Mouse (Mus musculus): ENCODE data around the gene Haus4. TPM values are rescaled to one million over a fixed set of nuclear protein-coding genes. Genes with fewer than 3 reads are reported as not detected.

Gene Haus4
- total RNA-seq (2015) = 43.9 and 48.7 TPM in 2 replicates
- 50.6 and 51.6 TPM in 2 replicates for total RNA-seq (2017)

DNA sequence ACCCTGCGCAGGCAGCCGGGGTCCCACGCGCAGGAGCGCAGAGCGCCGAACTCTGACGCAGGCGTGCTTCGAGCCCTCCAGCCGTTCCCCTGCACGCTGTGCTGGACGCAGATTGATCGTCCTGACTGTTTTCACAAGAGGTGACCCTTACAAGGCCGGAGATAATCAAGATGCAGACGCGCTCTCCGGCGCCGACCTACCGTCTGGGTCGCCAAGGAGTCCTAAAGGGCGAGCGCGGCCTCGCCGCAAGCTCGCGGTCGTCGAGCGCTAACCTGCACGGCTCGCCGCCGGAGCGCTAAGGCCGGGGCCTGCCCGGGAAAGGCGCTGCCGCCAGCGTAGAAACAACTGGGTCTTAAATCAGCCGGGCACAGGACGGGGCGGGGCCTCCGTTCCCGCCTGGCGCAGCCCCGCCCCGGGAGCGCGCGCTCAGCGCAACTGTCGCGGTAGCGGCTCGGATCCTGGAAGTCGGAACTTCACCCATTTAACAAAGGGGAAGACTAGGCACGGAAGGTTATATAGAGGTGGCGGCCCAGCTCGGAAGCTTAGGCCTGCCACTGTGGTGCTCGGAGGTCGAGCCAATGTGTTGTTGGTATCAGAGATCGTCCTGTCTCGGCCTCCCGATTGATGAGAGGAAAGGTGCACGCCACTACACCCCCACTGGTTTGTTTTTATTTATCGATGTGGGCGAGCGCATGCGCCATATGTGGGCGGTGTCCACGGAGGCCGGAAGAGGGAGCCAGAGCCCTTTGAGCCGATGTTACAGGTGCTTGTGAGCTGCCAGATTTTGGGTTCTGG lies at the start of gene Haus4:
Gene Haus4 (minus strand): TSS at position 642 of the 795 bp plus-strand sequence.
- ATAC-seq (ENCODE audit: poor library complexity, severe bottlenecking) = peak; percentile 92

DNA sequence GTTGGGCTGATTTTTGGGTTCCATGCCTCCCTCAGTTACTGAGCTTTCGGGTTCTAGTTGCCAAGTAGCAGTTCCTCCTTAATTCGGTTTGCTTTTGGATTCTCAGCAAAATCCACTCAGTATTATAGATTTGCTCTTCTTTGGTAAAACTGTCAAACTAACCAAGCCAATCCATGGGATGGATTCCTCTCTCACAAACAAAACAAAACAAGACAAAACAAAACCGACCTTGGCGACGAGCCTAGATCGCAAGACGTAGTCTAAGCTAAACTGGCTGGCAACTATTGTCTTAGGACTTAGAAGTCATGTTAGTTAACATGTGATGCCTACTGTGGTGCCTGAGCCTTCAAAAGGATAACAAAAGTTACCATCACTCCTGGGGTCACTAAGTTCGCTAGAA lies 49.3 kb upstream of the Haus4 start:
- ATAC-seq (ENCODE audit: poor library complexity, severe bottlenecking) = no peak

- peak; percentile 99 for ATAC-seq (ENCODE audit: poor library complexity, severe bottlenecking)
These were observed 48.7 kb upstream of the Haus4 start for GRCm38 (mm10) chr14:54603038-54603654.

- ATAC-seq (ENCODE audit: poor library complexity, severe bottlenecking) = no peak
These were observed 48.2 kb upstream of the Haus4 start for GRCm38 (mm10) chr14:54602613-54603012.

DNA sequence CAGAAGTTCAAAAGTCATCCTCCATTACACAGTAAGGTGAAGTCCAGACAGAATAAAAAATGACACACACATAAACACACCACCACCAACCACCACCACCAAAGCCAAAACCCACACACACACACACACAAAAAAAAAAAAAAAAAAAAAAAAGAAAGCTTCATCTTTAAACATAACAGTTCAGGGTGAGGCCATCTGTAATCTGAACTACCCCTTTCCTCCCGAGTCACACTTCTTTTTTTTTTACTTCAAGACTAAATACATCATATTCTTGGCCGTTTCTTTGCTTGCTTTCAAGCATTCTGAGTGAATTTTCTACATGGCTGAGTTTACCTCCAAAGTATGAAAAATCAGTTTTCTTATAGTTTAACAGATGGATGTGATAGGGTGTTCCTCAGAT lies 47.2 kb upstream of the Haus4 start:
- ATAC-seq (ENCODE audit: poor library complexity, severe bottlenecking) = no peak

DNA sequence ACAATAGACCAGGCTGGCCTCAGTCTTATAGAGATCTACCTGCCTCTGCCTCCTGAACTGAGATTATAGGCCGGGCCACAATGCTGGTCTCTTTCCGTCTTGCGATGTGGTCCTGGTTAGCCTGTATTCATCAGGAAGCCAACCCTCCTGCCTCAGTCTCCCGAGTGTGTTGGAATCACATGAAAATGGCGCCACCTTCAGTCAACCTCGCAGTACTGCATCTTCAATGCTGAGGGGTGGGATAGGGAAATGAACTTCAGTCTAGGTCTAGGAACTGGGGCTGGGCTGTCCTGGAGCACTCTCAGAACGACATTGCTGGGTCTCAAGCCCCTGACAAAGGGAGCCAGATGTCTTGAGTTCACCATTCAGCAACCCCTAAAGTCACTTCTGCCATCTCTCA lies 42.7 kb upstream of the Haus4 start:
- peak; percentile 76 for ATAC-seq (ENCODE audit: poor library complexity, severe bottlenecking)

- no peak for ATAC-seq (ENCODE audit: poor library complexity, severe bottlenecking)
These were observed 40.4 kb upstream of the Haus4 start for GRCm38 (mm10) chr14:54594631-54595414.

GRCm38 (mm10) chr14:54594055-54594454 lies 39.6 kb upstream of the Haus4 start:
- no peak for ATAC-seq (ENCODE audit: poor library complexity, severe bottlenecking)

- ATAC-seq (ENCODE audit: poor library complexity, severe bottlenecking) = no peak
These were observed 38.0 kb upstream of the Haus4 start for GRCm38 (mm10) chr14:54592319-54592934.

DNA sequence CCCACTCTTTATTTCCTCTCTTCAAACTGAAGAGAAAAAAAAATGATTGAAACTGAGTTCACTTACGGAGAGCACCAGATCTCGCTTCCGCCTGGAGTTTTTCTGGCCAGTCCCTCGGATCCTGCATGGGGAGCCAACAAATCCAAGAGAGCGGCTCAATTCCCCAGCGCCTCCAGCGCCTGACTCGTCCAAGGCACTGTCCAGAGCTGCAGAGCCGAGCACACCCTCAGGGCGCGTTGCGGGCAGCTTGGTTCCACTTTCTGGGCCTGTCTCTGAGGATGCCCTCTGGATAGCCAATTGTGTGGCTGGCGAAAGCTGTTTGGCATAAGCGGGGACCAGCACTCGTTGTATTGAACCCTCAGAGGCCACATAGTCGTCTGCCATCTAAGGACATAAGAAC lies 36.6 kb upstream of the Haus4 start:
- ATAC-seq (ENCODE audit: poor library complexity, severe bottlenecking) = no peak

DNA sequence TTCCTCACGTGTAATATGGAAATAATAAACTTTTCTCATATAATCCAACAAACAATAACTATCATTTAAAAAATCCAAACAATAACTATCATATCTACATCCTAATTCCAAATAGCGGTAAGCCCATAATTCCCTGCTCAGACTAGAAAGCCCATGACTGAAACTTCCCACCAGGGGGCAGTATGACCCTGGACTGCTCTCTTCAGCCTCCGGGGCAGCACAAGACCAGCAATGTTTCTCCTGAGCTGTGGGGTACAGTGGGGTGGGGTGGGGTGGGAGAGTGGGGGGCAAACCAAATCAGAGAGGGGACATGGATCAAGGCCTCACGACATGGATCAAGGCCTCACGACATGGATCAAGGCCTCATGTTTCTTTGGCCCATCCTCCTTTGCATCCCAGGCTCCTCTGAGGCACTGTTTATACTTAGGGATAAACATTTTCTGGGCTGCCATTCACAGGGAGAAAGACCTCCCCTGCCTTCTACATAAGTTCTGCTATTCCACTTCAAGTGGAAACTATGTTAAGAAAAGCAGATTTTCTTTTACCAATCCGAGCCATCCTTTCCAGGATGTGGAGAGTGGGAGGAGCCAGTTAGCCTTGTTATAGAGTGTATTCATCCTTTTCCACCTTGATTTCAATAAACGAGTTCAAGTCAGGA lies 29.4 kb upstream of the Haus4 start:
- ATAC-seq (ENCODE audit: poor library complexity, severe bottlenecking) = peak; percentile 76

DNA sequence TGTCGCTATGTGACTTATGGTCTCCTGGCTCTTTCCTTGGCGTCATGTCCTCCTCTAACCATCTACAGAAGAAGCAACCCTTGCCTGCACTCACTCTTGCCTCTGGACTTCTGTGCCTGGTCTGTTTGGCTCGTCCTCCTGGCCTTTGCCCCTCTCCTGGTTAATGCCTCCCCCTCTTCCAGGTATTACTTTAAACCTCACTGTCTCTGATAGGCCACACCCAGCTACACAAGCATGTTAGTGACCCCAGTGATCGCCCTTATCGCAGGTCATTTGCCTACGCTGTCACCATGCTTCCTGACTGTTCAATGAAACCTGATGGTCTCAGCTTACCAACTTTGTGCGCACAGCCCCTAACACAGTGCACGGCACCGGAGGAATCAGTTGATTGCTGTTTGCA lies 28.1 kb upstream of the Haus4 start:
- no peak for ATAC-seq (ENCODE audit: poor library complexity, severe bottlenecking)

DNA sequence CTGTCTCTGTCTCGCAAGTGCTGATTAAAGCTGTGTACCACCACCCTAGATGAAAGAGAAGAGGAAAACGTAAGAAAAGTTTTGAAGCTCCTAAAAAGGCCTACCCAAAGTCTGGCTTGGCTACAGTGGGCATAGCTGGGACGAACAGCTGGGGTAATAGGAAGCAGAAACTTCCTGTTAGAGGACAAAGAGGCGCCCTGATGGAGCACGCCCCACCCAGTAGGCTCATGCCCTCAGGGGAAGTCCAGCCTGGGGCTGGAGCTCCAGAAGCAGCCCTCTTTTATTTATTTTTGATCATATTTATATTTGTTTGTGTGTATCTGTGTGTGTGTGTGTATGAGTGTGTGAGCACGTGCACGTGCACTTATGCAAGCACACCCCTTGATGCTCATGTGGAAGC lies 25.2 kb upstream of the Haus4 start:
- ATAC-seq (ENCODE audit: poor library complexity, severe bottlenecking) = peak; percentile 49

- peak; percentile 61 for ATAC-seq (ENCODE audit: poor library complexity, severe bottlenecking)
These were observed 23.6 kb upstream of the Haus4 start for GRCm38 (mm10) chr14:54578063-54578462.

- ATAC-seq (ENCODE audit: poor library complexity, severe bottlenecking) = peak; percentile 82
These were observed 22.9 kb upstream of the Haus4 start, which contains the start of gene Ajuba for GRCm38 (mm10) chr14:54577089-54577982. Gene Ajuba, minus strand, starts transcription at chr14:54577558.

DNA sequence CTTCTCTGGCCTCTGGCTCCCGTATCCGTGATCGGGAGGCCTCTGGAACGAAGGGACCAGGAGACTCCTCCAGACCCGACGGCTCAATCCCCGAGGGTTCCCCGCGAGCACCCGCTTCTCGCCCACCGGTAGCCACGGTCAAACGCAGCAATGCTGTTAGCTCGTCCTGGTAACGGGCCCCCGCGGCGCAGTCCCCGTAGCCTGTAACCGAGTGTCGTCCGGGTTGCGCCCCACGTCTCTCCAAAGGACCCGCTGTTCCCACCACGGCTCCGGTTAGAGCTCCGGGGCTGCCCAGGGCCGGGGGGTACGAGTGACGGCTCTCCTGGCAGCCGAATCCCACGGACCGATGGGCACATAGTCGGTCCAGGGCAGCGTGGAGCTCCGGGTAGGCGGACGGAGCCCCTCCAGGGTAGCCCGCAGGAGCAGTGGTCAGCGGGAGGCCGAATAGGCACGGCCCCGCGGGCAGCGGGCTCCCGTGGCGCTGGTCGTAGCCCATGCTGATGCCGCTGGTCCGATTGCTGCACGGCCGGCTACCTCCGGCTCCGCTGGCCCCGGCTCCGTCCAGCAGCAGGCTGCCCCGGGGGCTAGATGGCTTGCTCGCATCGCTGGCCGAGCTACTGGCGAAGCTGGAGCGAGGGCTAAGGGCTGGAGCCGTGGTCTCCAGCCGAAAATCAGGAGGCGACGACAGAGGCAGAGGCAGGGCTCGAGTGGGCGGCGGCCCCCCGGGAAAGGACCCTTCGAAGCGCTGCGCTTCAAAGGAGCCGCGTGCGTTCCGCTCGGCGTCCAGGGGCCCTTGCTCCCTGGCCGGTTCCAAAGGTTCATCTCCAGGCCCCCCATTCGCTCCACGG lies 22.0 kb upstream of the Haus4 start:
- ATAC-seq (ENCODE audit: poor library complexity, severe bottlenecking) = no peak

DNA sequence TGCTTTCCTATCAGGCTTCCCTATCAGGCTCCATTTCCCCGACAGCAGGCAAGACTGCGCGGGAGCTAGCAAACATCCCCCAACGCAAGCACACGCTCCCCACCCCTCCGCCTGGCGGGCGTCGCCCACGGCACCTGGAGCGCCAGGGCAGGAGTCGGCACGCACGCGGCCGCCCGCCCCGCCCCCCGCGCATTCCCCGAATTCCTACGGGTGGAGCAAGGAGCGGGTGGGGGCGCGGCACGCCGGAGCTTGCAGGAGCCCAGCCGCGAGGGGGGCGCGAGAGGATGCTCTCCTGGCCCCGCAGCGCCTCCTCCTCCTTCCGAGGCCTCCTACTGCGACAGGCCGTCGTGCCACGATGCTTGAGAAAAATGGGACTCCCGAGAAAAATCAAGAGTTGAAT lies 21.2 kb upstream of the Haus4 start:
- ATAC-seq (ENCODE audit: poor library complexity, severe bottlenecking) = no peak

GRCm38 (mm10) chr14:54575031-54575430 lies 20.6 kb upstream of the Haus4 start:
- no peak for ATAC-seq (ENCODE audit: poor library complexity, severe bottlenecking)

DNA sequence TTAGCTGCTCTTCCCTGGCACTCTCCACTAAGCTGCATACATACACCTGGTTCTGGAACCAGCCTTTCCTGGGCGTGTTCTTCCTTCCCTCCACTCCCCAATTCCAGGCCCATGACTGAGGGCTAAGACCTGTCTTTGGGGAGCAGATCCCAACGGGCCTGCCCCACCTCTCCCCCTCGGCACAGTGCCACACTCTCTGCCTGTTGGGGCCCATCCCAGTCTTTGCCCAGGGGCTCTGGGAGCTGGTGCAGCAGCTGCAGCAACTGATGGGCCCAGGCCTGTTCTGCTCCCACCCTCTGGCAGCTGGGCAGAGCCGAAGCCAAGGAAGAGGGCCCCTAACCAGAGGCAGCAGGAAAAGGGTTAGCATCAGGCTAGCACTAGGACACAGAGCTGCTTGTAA lies 19.8 kb upstream of the Haus4 start:
- ATAC-seq (ENCODE audit: poor library complexity, severe bottlenecking) = no peak
